Mouse (Mus musculus) CH12.LX (cell line): ENCODE data around the gene Ankfy1.

ENCODE experiments used
- E2F4 ChIP-seq: IDR thresholded peaks from 2 replicates; pipeline ENCODE4 v1.6.1; 2011; ENCODE audit warnings: low read depth, low read length, improper control_type of control experiment; ENCODE audit not compliant: insufficient replicate concordance
- IRF4 ChIP-seq: IDR thresholded peaks from 2 replicates; pipeline ENCODE4 v1.6.1; 2014; ENCODE audit warnings: low read depth, mild to moderate bottlenecking, inconsistent platforms, low read length, improper control_type of control experiment
- JUND ChIP-seq: conservative IDR thresholded peaks from 2 replicates; pipeline ENCODE4 v1.6.1; 2011; ENCODE audit warnings: low read depth, low read length, improper control_type of control experiment

- no peak for TF ChIP-seq E2F4
- TF ChIP-seq JUND, result no peak
- TF ChIP-seq IRF4, result no peak
These were observed 47.1 kb upstream of the Ankfy1 start for GRCm38 (mm10) chr11:72642730-72643129.
